Mouse (Mus musculus): ENCODE data around the gene Nadk2.

The Nadk2 gene

GRCm38 (mm10) chr15:9087895-9088682, 17.0 kb downstream of the Nadk2 start:
- DNase-seq (ENCODE audit: low read depth, low spot score) = no peak

- no peak for DNase-seq (ENCODE audit: low read depth, low spot score)
These were observed 17.6 kb downstream of the Nadk2 start for GRCm38 (mm10) chr15:9088683-9089072.

DNA sequence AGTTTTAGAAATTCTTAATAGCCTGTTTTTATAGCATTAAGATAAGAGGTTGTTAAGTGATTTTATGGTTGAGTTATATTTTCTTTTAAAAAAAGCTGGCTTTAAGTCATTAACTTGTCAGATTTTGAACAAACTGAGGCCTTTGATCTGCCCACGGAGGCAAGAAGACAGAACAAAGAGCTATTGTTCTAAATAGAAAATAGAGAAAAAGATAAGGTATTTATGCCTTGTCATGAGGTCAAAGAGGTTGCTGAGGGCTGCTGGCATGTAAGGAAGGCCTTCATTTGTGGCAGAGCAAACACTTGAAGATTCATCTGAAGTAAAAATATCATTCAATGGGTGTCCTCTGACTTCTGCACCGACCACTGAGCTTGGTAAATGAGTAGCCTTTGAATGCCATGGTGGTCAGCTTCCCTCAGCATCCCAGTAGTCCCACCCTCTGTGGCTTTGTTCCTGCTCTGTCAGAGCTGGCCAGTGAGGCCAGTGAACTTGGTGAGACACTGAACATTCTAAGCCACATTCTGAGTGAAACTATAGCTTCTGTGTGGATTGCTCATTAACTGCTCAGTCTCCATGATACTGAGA, 18.2 kb downstream of the Nadk2 start:
- no peak for DNase-seq (ENCODE audit: low read depth, low spot score)

DNA sequence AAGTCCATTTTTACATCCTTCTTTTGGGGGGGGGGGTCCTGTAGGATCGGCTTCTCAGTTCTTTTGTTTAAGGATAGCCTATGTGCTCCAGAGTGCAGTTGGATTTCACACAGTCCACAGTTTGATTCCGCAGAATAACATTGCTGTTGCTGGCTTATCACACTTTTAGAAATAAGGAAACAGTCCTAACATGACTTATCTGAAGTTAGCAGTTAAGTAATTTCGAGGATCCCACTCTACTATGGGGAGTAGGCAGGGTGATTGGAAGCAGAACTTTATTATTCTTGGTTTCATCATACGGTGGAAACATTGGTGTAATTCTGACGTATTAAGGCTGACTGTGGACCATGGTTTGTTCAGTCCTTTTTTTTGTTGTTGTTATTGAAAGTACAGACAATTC, 19.6 kb downstream of the Nadk2 start:
- no peak for DNase-seq (ENCODE audit: low read depth, low spot score)

DNA sequence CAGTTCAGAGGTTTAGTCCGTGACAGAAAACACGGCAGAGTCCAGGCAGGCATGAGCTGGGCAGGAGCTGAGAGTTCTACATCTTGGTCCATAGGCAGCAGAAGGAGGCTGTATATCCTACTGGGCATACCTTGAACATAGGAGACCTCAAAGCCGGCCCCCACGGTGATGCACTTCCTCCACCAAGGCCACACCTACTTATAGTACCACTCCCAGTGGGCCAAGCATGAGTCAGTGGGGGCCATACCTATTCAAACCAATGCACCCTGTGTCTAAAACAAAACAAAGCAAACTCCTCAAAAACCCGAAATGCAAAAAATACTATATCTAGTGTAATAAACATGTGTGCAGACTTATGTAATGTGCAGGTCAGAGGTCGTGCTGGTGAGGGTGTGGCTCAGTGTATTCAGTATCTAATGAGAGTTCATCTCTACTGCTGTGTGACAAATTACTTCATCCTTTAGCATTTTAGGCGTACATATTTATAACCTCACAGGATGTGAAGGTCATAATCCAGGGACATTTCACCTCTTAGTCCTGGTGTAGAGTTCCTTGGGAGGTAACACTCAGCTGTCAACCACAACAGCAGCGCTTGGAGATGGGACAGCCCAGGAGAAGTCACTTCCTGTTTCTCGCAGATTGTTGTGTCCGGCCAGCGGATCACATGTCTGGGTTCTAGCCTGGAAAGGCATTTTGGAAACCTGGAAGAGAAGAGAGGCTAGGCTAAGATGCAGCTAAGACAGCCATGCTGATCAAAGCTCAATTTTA, 22.7 kb downstream of the Nadk2 start:
- DNase-seq (ENCODE audit: low read depth, low spot score) = no peak

- no peak for DNase-seq (ENCODE audit: low read depth, low spot score)
These were observed 23.3 kb downstream of the Nadk2 start for GRCm38 (mm10) chr15:9094366-9094750.

GRCm38 (mm10) chr15:9096865-9097264, 25.8 kb downstream of the Nadk2 start:
- DNase-seq (ENCODE audit: low read depth, low spot score) = no peak

- DNase-seq (ENCODE audit: low read depth, low spot score) = no peak
These were observed 29.5 kb downstream of the Nadk2 start for GRCm38 (mm10) chr15:9100446-9101077.

- no peak for DNase-seq (ENCODE audit: low read depth, low spot score)
These were observed 35.4 kb downstream of the Nadk2 start for GRCm38 (mm10) chr15:9106303-9107074.

GRCm38 (mm10) chr15:9110526-9111347, 39.7 kb downstream of the Nadk2 start:
- no peak for DNase-seq (ENCODE audit: low read depth, low spot score)

- DNase-seq (ENCODE audit: low read depth, low spot score) = no peak
These were observed 40.6 kb downstream of the Nadk2 start for GRCm38 (mm10) chr15:9111648-9112047.

GRCm38 (mm10) chr15:9113556-9113955, 42.5 kb downstream of the Nadk2 start:
- no peak for DNase-seq (ENCODE audit: low read depth, low spot score)

DNA sequence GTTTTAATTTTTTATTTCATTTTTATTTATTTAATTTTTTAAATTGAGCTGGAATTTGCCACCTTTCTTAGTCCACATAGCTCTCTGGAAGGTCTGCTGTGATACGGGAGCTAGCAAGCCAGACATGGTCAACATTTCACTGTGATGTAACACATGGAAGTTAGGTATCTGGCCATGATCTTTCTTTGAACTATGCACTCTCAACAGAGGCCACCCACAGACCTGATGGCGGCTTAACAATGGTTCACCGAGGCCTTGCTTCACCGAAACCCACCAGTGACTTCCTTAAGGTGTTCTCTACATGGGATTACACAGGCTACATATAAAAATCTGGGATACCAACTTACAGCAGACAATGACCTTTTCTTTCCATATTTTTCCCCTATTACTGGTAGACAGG, 43.1 kb downstream of the Nadk2 start:
- DNase-seq (ENCODE audit: low read depth, low spot score) = no peak

- no peak for DNase-seq (ENCODE audit: low read depth, low spot score)
These were observed 43.5 kb downstream of the Nadk2 start for GRCm38 (mm10) chr15:9114599-9114998.

GRCm38 (mm10) chr15:9118852-9119251, 47.8 kb downstream of the Nadk2 start:
- no peak for DNase-seq (ENCODE audit: low read depth, low spot score)

GRCm38 (mm10) chr15:9120081-9120480, 49.0 kb downstream of the Nadk2 start:
- DNase-seq (ENCODE audit: low read depth, low spot score) = peak; percentile 64

- DNase-seq (ENCODE audit: low read depth, low spot score) = no peak
These were observed 51.9 kb downstream of the Nadk2 start for GRCm38 (mm10) chr15:9122989-9123388.

DNA sequence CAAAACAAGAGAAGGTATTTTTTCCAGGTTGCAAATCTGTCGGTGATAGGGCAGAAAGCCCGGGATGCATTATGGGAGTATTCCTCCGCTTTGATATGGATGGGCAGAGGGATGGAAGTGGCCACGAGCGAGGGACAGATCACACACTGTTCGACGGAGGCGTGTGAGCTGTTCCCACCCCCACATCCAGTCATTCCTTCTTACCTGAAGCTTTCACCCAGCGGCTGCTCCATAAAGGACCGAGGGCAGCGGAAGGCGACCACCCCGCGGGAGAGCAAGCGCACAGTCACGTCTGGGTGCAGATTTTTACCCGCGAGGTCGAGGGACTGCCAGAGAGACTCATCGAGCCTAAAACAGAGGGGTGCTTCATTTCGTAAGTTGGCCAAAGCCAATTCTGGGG, 53.8 kb downstream of the Nadk2 start:
- no peak for DNase-seq (ENCODE audit: low read depth, low spot score)

DNA sequence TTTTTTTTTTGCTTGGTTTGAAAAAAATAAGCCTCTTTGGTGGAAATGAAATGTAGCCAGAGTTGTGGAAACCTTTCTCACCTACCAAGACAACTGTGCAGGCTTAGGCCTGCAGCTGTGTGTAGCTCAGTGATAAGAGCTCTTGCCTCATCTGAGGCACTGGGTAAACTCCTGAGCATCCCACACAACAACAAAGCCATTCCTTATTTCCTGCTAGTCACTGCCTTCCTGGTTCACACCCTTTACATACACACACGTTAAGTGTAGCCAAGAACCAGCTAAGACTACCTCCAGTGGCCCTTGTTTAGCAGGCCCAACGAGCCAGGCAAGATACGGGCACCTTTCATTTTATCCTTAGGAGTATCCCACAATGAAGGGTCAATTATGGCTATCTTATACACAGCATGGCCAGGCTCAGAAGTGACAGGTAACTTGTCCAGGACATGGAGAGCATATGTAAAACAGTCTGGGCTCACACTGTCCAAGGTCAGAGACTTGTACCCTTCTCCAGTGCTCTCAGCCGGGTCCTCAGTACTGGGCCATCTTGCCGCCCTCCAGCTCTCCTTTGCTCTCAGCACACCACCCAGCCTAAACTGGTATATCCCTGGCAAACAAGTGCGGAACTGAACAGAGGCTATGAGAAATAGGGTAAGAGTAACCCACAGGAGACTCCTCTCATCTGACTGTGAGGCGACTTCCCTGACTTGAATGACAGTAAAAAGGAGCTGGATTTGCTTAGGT, 56.2 kb downstream of the Nadk2 start:
- no peak for DNase-seq (ENCODE audit: low read depth, low spot score)
